Mouse (Mus musculus): ENCODE results near the gene Swap70. TPM values are rescaled to one million over a fixed set of nuclear protein-coding genes. Genes with fewer than 3 reads are reported as not detected.
A peak's percentile ranks its signal among the peaks of the same experiment; 100 is the strongest.

Gene Swap70
- total RNA-seq, 2 experiments from 2014 or later = 12.9 to 15.3 TPM

GRCm38 (mm10) chr7:110296889-110297603, 75.5 kb downstream of the Swap70 start:
- intact Hi-C loops (cut with DNase I) = no loop called here
- peak; percentile 72 to 81 for DNase-seq

DNA sequence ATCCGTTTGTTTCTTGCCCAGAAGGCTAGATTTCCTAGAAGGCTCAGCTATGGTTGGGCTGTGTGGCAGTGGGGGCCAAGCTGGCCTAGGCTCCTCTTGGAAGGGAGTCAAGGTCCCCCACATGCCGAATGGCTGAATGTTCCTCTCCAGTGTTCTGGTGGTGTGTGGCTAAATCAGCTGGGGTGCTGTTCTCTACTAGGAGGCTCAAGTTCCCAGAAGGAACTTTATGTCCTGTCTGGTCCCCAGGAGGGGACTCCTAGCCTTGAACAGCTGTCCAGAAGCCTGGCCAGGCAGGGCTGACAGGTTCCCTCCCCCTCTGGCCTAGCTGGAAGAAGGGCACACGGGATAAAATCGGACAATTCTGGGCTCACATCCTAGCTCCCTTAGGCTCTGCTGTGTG, 76.1 kb downstream of the Swap70 start:
- DNase-seq = peak in 1 of 2 experiments; percentile 55
- intact Hi-C loops (cut with DNase I) = no loop called here

DNA sequence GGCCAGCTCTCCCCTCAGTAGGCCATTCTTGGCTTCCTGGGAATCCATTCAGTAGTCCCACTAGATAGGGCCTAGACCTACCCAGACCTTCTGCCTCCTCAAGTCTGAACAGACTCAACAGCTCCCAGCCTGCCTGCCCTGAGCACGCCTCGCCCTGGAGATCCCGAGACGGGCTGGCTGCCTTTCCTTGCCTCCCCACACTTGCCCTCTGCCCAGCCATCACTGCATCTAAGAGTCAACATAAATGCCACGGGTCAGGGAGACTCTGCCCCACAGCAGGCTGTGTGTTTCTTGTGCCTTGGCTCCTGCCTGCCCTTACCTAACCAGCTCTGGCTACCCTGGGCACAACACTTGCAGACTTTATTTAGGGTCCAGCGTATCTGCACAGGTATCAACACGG, 76.6 kb downstream of the Swap70 start:
- DNase-seq = no peak
- intact Hi-C loops (cut with DNase I) = no loop called here

DNA sequence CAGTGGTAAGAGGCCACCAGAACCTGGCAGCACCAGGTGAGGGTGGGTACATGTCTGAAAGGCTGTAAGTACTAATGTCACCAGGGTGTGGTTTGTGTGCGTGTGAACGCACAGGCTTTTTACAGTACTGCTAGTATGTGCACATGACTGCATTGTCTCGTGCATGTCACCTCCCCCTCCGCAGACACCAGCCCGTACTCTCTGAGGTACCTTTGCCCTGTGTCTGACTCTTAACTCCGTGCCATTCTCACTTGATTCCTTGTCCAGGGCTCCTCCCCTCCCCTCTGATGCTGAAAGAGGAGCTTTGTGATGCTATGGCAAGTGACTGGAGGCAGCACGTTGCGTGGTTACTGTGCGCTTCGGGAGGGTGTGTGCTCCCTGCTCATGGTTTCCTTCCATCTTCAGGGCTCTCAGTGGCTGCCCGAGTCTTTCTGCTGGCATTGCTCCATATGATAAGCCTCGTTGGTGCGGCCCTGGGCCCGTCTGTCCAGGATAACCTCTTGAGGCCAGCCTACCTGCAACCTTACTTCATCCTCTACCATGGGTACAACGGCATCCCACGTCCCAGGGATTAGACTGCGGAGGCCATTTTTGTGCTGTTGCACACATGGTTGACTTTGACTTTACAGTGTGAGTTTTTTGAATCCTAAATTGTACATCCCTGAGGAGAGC, 77.4 kb downstream of the Swap70 start:
- intact Hi-C loops (cut with DNase I) = no loop called here
- DNase-seq = no peak

GRCm38 (mm10) chr7:110302886-110303285, 81.4 kb downstream of the Swap70 start:
- intact Hi-C loops (cut with DNase I) = no loop called here

DNA sequence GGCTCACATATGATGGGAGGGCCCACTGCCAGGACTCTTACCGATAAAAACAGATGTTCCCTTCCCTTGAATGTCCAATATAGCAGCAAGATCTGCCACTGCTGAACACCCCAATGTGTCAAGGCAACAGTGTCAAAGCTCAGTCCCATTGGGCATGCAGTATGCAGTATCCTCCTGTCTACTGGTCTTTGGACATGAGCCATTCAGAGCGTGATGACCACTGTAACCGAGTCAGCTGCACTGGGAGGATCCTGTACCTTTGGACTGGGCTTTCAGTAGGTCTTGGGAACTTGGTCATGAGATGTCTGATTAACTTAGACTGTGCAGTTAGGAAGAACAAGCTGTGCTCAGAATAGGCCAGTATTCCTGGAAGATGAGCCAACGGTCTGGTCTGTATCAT, 84.0 kb downstream of the Swap70 start:
- intact Hi-C loops (cut with DNase I) = no loop called here

More at GRCm38 (mm10) chr7:110302886-110303285, 81.4 kb downstream of the Swap70 start:
- DNase-seq = no peak

GRCm38 (mm10) chr7:110306281-110306680, 84.8 kb downstream of the Swap70 start:
- intact Hi-C loops (cut with DNase I) = no loop called here
- no peak for DNase-seq

More for the DNA sequence above, 84.0 kb downstream of the Swap70 start:
- DNase-seq = no peak

- intact Hi-C loops (cut with DNase I) = no loop called here
Measured at GRCm38 (mm10) chr7:110307741-110308140, 86.2 kb downstream of the Swap70 start.

GRCm38 (mm10) chr7:110309246-110309645, 87.7 kb downstream of the Swap70 start:
- intact Hi-C loops (cut with DNase I) = no loop called here
- DNase-seq = no peak

More at GRCm38 (mm10) chr7:110307741-110308140, 86.2 kb downstream of the Swap70 start:
- DNase-seq = no peak

- no peak for DNase-seq
- intact Hi-C loops (cut with DNase I) = no loop called here
Measured at GRCm38 (mm10) chr7:110313392-110314055, 92.0 kb downstream of the Swap70 start.

- no peak for DNase-seq
- intact Hi-C loops (cut with DNase I) = no loop called here
Measured at GRCm38 (mm10) chr7:110314401-110314890, 92.9 kb downstream of the Swap70 start.

- DNase-seq = no peak
- intact Hi-C loops (cut with DNase I) = no loop called here
Measured at GRCm38 (mm10) chr7:110315352-110315751, 93.8 kb downstream of the Swap70 start.

GRCm38 (mm10) chr7:110317412-110317811, 95.9 kb downstream of the Swap70 start:
- intact Hi-C loops (cut with DNase I) = no loop called here

DNA sequence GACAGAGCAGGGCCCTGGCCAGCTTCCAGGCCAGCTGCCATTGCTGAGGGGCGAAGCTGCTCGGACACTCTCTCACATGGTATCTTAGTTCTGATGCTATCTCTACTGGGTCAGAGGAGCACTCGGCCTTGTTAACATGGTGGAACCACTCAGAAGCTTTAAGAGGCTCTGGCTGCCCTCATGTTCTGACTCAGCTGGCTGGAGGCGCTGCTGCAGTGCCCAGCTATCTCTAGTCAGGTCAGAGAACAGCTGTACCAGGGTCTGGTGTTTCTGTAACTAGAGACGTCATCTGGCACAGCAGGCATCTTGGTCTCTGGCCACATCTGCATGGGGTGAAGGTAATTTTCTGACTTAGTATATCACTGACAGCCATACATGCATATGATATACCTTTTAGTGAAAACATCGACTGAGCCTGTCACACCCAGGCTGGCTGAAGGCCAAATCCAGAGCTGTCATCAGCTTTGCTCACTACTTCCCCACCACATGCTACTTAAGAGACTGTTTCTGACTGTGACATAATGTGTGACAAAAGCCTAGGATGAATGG, 97.5 kb downstream of the Swap70 start:
- peak in 1 of 2 experiments; percentile 9 for DNase-seq
- intact Hi-C loops (cut with DNase I) = no loop called here

More at GRCm38 (mm10) chr7:110317412-110317811, 95.9 kb downstream of the Swap70 start:
- DNase-seq = no peak

GRCm38 (mm10) chr7:110321106-110321505, 99.6 kb downstream of the Swap70 start:
- no peak for DNase-seq
- intact Hi-C loops (cut with DNase I) = no loop called here

DNA sequence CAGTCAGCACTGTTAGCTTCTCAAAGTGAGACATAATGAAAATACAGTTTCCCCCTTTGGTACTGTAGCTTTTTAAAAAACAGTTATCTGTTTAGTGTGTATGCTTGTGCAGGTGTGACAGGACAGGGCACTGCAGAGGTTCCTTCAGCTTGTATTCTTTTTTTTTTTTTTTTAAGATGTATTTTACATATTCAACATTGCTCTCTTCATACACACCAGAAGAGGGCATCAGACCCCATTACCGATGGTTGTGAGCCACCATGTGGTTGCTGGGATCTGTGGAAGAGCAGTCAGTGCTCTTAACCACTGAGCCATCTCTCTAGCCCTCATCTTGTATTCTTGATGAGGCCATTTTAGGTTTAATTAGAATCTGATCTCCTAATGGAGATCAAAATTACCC, 103.3 kb downstream of the Swap70 start:
- DNase-seq = no peak
- intact Hi-C loops (cut with DNase I) = no loop called here

GRCm38 (mm10) chr7:110325381-110326110, 104.0 kb downstream of the Swap70 start:
- peak in 1 of 2 experiments; percentile 18 for DNase-seq
- intact Hi-C loops (cut with DNase I) = loop anchor here (2.0 kb wide), 1 partner anchor 37 kb away; no protein-coding TSS in a partner anchor
